Mouse (Mus musculus) ES-E14 (cell line): ENCODE results near the gene Mymx.
A peak's percentile ranks its signal among the peaks of the same experiment; 100 is the strongest.

Experiments
- CHD2 ChIP-seq: IDR thresholded peaks from 2 replicates; pipeline ENCODE4 v1.6.1; 2014; ENCODE audit warnings: mild to moderate bottlenecking, low read depth, low read length, inconsistent platforms
- MAFK ChIP-seq: IDR thresholded peaks from 2 replicates; pipeline ENCODE4 v1.6.1; 2014; ENCODE audit warnings: mild to moderate bottlenecking, low read depth, low read length, inconsistent platforms; ENCODE audit not compliant: insufficient read depth
- ZC3H11A ChIP-seq: IDR thresholded peaks from 2 replicates; pipeline ENCODE4 v1.6.1; 2012; ENCODE audit warnings: low read depth, mild to moderate bottlenecking, inconsistent platforms, low read length, borderline replicate concordance
- ZNF384 ChIP-seq: IDR thresholded peaks from 2 replicates; pipeline ENCODE4 v1.6.1; 2012; ENCODE audit warnings: low read depth, low read length, inconsistent platforms

GRCm38 (mm10) chr17:45628885-45629855 lies 27.3 kb upstream of the Mymx start:
- TF ChIP-seq MAFK (no peak), CHD2 (0 out of 2 replicates have a peak, but pooled peaks have one; percentile 30), ZC3H11A (no peak), ZNF384 (no peak)
